Comparison of ENCODE assay signal across 8 mouse cellular contexts in genomic region chrX:169972791-169973494, GRCm38 (mm10). TPM values are rescaled to one million over a fixed set of nuclear protein-coding genes. Genes with fewer than 3 reads are reported as not detected.
DNase-seq lines count a peak whose midpoint lies in the region; ATAC-seq and TF ChIP-seq lines count a peak whose summit lies in the region.
"Not testable (repeated sequence)": the region's sequence is repeated elsewhere in the genome, so short reads cannot be mapped to it uniquely, and the experiment has no call there.

No protein-coding gene starts in this region.

- TF ChIP-seq EP300 in ES-Bruce4 (IDR thresholded peaks at IDR 0.05; ENCODE audit: insufficient read depth, low read depth, low read length), result not testable (repeated sequence)

- not testable (repeated sequence) for H3K4me1 ChIP-seq in ES-Bruce4 (ENCODE audit: control insufficient read depth, insufficient read depth, low read length); forebrain, postnatal 0 days (ENCODE audit: insufficient read depth); heart, embryonic 16.5 days (ENCODE audit: control insufficient read depth, insufficient read depth, low read length); kidney, embryonic 15.5 days; liver, embryonic 11.5 days (replicated peaks; ENCODE audit: control insufficient read depth, insufficient read depth, low read length); midbrain, postnatal 0 days (ENCODE audit: insufficient read depth, low read length)

- H3K4me3 ChIP-seq in ES-Bruce4 (ENCODE audit: low read depth, low read length); forebrain, postnatal 0 days (ENCODE audit: low read depth, low read length); heart, embryonic 16.5 days (ENCODE audit: low read length); kidney, embryonic 15.5 days (replicated peaks); liver, embryonic 11.5 days (ENCODE audit: low read depth, low read length); midbrain, postnatal 0 days (ENCODE audit: low read depth, low read length): not testable (repeated sequence)

- peaks cover 80% of the 10 kb centered on the region for H3K36me3 ChIP-seq in ES-Bruce4 (ENCODE audit: control insufficient read depth, insufficient read depth, low read length, poor library complexity, severe bottlenecking)
- not testable (repeated sequence) for H3K36me3 ChIP-seq in forebrain, postnatal 0 days (ENCODE audit: insufficient read depth); midbrain, postnatal 0 days (ENCODE audit: insufficient read depth, low read length)
- H3K36me3 ChIP-seq in heart, embryonic 16.5 days (ENCODE audit: control insufficient read depth, insufficient read depth), result peaks cover 12% of the 10 kb centered on the region; the same call in 1 of the 2 replicates
- peaks cover 50% of the 10 kb centered on the region for H3K36me3 ChIP-seq in kidney, embryonic 15.5 days
- H3K36me3 ChIP-seq in liver, embryonic 11.5 days (ENCODE audit: control insufficient read depth, insufficient read depth, low read length), result peaks cover 16% of the 10 kb centered on the region

- TF ChIP-seq POLR2A in ES-Bruce4 (IDR thresholded peaks at IDR 0.05; ENCODE audit: insufficient read depth, low read length), result not testable (repeated sequence)

- H3K9me3 ChIP-seq in ES-Bruce4 (replicated peaks; ENCODE audit: control insufficient read depth, insufficient read depth, low read length, poor library complexity, severe bottlenecking), result peaks cover 82% of the 10 kb centered on the region
- not testable (repeated sequence) for H3K9me3 ChIP-seq in forebrain, postnatal 0 days (ENCODE audit: low read length); heart, embryonic 16.5 days (replicated peaks; ENCODE audit: control insufficient read depth, low read length); kidney, embryonic 15.5 days (replicated peaks); midbrain, postnatal 0 days (ENCODE audit: low read length)
- H3K9me3 ChIP-seq in liver, embryonic 11.5 days (ENCODE audit: control insufficient read depth, low read length), result peaks cover 12% of the 10 kb centered on the region; the same call in 1 of the 2 replicates

- H3K27me3 ChIP-seq in ES-Bruce4 (ENCODE audit: control insufficient read depth, insufficient read depth, low read length, poor library complexity, severe bottlenecking); forebrain, postnatal 0 days (ENCODE audit: insufficient read depth, low read length); heart, embryonic 16.5 days (ENCODE audit: control insufficient read depth, insufficient read depth, low read length); kidney, embryonic 15.5 days; liver, embryonic 11.5 days (replicated peaks; ENCODE audit: control insufficient read depth, insufficient read depth, low read length); midbrain, postnatal 0 days (ENCODE audit: insufficient read depth, low read length): not testable (repeated sequence)

- H3K4me2 ChIP-seq in forebrain, postnatal 0 days (ENCODE audit: low read depth); heart, embryonic 16.5 days (ENCODE audit: low read depth, low read length); kidney, embryonic 15.5 days; liver, embryonic 11.5 days; midbrain, postnatal 0 days (ENCODE audit: low read depth, low read length, poor library complexity, severe bottlenecking): not testable (repeated sequence)

- TF ChIP-seq CTCF in ES-Bruce4 (IDR thresholded peaks at IDR 0.05; ENCODE audit: low read depth, low read length); forebrain, postnatal 0 days (IDR thresholded peaks at IDR 0.05; ENCODE audit: low read depth); midbrain, postnatal 0 days (IDR thresholded peaks at IDR 0.05): not testable (repeated sequence)

- WGBS in forebrain, postnatal 0 days, result 70% methylated on average over 6 of the region's 6 CpGs
- WGBS in heart, embryonic 16.5 days, result 72% methylated on average over 6 of the region's 6 CpGs
- WGBS in kidney, embryonic 15.5 days, result 74% methylated on average over 6 of the region's 6 CpGs
- 72% methylated on average over 6 of the region's 6 CpGs for WGBS in liver, embryonic 11.5 days
- 72% methylated on average over 6 of the region's 6 CpGs for WGBS in midbrain, postnatal 0 days

- not testable (repeated sequence) for H3K9ac ChIP-seq in ES-Bruce4 (ENCODE audit: low read depth, poor library complexity, severe bottlenecking); forebrain, postnatal 0 days; heart, embryonic 16.5 days (ENCODE audit: low read length); kidney, embryonic 15.5 days; liver, embryonic 11.5 days (ENCODE audit: low read depth, low read length); midbrain, postnatal 0 days (replicated peaks; ENCODE audit: low read length, poor library complexity, severe bottlenecking)

- DNase-seq in c-Kit-negative CD71-positive TER-119-positive erythroid progenitor cells, embryonic 14.5 days (ENCODE audit: low read depth, low spot score), result peak; percentile 4
- DNase-seq in forebrain, postnatal 0 days, result peak; percentile 18
- DNase-seq in liver, embryonic 11.5 days (ENCODE audit: low spot score), result not testable (repeated sequence)
- peak; percentile 7 for DNase-seq in midbrain, postnatal 0 days (ENCODE audit: low spot score)
- peak; percentile 30 to 55 for DNase-seq in spleen, postnatal 4 days (ENCODE audit: low spot score in 2 of 2)

- peak overlapping the region; percentile 73 for H3K27ac ChIP-seq in ES-Bruce4 (ENCODE audit: insufficient read depth, low read length)
- H3K27ac ChIP-seq in forebrain, postnatal 0 days (ENCODE audit: low read depth, low read length); liver, embryonic 11.5 days (ENCODE audit: low read depth, low read length); midbrain, postnatal 0 days (ENCODE audit: low read depth, low read length): not testable (repeated sequence)
- peak overlapping the region; percentile 40 for H3K27ac ChIP-seq in heart, embryonic 16.5 days (ENCODE audit: low read length)
- H3K27ac ChIP-seq in kidney, embryonic 15.5 days, result peak overlapping the region; percentile 3; the same call in 1 of the 2 replicates

- not testable (repeated sequence) for ATAC-seq in forebrain, postnatal 0 days; heart, embryonic 16.5 days (replicated peaks; ENCODE audit: extremely low read depth, insufficient read depth, low FRiP score); kidney, embryonic 15.5 days (replicated peaks; ENCODE audit: low FRiP score); midbrain, postnatal 0 days (ENCODE audit: low FRiP score)
- ATAC-seq in liver, embryonic 11.5 days (replicated peaks; ENCODE audit: low FRiP score), result 0 out of 2 replicates have a peak, but pooled peaks have one; percentile 21

RNA-seq across cellular contexts. Expression of gene Gm21887, which starts 36.5 kb away (rescaled TPM):
- polyA plus RNA-seq in ES-Bruce4 (2011; ENCODE audit: insufficient read depth, insufficient read length, low read depth, missing spikeins), result 1,061 and 1,174 TPM in 2 replicates
- total RNA-seq in forebrain, postnatal 0 days (2014; rRNA removed), result 12.1 and 39.7 TPM in 2 replicates
- 156 and 231 TPM in 2 replicates for polyA plus RNA-seq in forebrain, postnatal 0 days (2015; fragmentation: Nextera tagmentation; extraction: Ambion mirVana)
- polyA plus RNA-seq in heart, embryonic 16.5 days (2015; fragmentation: Nextera tagmentation; extraction: Ambion mirVana), result 84.5 and 136 TPM in 2 replicates
- 193 and 248 TPM in 2 replicates for polyA plus RNA-seq in kidney, embryonic 15.5 days (2015; fragmentation: Nextera tagmentation; extraction: Ambion mirVana)
- polyA plus RNA-seq in liver, embryonic 11.5 days (2014; fragmentation: Nextera tagmentation; extraction: Ambion mirVana), result 217 and 306 TPM in 2 replicates
- total RNA-seq in midbrain, postnatal 0 days (2014; rRNA removed), result 34.6 and 51.3 TPM in 2 replicates
- polyA plus RNA-seq in midbrain, postnatal 0 days (2015; fragmentation: Nextera tagmentation; extraction: Ambion mirVana), result 193 and 201 TPM in 2 replicates
